Mouse (Mus musculus) lung, postnatal 4 days (tissue): ENCODE measurements around the gene C1s1.
A peak's percentile ranks its signal among the peaks of the same experiment; 100 is the strongest.
"Not testable (repeated sequence)": the region's sequence is repeated elsewhere in the genome, so short reads cannot be mapped to it uniquely, and the experiment has no call there.

Experiments
- DNase-seq, 2 experiments: peaks; one replicate each; pipeline ENCODE4 v3.0.0; 2021

Gene C1s1

DNA sequence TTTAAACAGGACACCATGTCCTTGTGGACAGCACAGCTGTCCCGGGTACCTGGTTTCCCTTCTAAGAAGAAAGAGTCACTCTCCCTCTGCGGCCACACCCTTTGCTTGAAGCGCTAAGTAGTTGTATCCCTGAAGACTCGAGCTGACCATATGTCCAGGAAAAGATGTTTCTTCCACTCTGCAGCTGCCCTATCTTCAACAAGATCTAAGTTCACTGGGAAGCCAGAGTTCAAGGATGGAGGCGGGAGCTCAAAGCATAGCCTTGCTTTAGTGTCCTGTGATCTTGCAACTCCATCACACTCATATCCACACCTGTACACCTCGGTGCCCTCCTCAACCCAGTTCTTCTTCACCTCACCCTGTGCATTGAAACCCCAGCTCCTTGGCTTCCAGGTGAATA, 30.2 kb downstream of the C1s1 start:
- no peak for DNase-seq

DNA sequence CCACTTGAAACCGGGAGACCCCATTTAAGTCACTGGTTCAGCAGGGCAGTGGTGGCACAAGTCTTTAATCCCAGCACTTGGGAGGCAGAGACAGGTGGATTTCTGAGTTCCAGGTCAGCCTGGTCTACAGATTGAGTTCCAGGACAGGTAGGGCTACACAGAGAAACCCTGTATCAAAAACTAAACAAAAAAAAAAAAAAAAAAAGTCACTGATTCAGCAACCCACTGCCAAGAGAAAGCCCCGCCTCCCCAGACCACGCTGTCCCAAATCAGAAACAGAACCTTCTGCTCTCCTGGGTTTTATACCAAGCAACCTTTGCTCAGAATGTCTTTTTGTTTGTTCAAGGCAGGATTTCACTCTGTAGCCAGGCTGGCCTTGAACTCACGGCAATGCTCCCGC, 33.0 kb downstream of the C1s1 start:
- not testable (repeated sequence) for DNase-seq

DNA sequence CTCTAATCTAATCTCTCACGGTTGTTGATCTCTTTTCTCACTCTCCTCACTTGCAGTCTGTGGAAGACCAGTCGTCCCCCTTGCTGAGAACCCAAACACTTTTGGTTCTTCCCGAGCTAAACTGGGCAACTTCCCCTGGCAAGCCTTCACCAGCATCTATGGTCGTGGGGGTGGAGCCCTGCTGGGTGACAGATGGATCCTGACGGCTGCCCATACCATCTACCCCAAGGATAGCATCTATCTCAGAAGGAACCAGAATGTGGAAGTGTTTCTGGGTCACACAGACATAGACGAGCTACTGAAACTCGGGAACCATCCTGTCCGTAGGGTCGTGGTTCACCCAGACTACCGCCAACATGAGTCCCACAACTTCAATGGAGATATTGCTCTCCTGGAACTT, 33.9 kb downstream of the C1s1 start:
- DNase-seq, result no peak

DNA sequence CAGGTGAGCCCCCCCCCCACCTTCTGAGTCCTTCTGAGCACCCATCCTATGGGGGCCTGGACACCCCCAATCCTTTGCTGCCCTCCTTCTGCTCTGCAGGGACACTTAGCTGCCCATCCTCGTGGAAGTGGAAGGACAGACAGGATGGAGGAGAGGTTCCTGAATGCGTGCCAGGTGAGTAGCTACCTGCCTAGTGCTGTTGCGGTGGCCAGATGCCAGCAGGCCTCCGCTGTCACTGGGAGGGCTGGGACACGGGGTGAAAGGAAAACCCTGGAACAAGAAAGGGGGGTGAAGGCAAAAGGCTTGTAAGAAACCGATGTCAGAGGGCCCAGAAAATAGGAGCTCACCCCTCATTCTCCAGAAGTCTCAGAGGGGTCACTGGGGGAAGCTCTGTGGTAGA, 35.2 kb downstream of the C1s1 start:
- no peak for DNase-seq

DNA sequence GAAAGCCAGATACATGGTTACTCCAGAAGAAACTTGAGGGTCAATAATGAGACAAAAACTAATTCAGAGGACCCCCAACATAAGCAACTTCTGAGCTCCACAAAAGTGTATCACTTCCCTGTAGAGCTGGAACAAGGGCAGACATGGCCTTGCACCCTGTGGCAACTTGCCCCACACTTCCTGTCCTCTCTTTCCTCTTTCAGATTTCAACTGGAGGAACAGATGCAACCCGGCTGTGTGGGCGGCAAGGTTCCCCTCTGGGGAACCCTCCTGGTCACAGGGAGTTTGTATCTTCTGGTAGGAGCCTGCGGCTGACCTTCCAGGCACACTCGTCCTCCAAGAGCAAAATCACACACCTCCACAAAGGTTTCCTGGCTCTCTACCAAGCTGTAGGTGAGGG, 37.1 kb downstream of the C1s1 start:
- peak; percentile 42 to 61 for DNase-seq

DNA sequence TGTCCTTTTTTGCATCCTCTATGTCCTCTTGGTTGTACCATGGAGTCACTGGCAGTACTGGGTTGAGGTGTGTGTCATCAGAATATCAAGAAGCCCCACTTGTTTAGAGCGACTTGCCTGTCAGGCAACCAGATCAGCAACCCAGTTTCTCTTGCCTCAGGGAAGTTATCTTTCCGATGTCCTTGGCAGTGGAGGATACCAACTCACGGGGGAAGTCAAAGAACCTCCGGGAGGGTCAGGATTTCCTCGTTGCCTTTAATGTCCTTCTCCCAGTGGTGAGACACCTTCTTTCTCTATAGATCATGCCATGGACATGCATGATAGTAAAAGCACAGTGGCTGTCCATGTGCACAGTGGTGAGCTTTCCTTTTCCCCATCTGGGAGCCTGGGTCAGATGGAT, 40.1 kb downstream of the C1s1 start:
- DNase-seq, result no peak

DNA sequence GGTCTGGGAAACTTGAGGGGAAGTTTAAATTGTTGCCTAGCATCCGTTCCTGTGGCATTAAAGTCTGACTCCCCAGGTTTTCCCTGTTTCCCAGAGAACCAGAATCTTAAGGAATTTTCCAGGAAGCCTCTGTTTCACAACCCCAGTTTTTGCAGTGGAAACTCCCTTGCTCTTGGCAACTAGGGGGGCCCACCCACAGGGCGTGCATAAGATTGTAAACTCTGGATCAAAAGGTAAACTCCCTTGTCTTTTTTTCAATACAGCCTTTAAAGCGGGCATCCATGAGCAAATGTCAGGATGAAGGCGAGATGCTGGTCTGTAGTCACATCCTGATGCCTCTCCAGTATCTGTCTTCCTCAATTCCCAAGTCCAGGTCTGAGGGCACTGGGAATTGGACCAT, 40.7 kb downstream of the C1s1 start:
- DNase-seq, result no peak

DNA sequence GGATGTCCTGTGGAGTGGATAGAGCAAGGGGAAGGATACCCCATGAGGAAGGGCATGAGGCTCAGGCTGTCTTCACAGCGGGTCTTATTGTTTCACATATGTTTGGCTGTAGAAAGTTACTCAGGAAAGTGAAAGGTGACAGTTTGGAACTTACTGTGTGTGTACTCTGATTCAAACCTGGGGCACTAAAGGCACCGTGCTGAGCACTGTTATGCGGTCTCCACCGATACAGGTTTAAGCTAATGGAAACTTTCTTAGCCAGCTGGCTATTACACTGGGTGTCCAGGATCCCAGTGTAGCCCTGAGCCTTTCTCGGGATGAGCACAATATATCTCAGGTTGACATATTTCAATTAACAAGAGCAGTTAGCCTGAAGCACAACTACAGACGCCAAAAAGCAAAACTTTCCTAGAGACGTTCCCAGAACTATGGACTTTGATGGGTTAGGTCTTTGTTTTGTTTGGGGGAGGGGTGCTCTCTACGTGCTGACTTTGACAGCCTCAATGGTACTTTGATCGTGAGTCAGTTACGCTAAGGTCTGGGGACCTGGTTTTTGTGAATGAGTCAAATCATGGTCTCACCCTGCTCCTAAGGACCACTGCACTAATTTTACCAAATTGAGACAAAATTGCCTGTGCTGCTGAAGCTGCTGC, 42.1 kb downstream of the C1s1 start:
- DNase-seq, result no peak

DNA sequence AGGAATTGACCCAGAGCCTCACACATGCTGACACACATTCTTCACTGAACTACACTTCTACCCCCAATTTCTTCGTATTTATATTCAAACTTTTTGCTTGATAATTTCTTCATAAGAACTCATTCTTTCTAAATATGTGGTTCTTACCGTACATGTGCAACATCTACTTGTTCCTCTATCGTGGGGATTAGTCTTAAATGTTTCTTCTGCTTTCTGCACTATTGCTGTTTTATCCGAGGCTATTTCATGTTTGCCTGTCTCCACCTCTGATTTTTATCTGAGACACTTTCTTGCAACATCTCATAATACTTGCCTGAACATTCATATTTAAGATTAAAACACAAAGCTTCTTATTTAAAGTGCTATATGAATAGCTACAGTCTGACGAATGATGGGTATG, 46.1 kb downstream of the C1s1 start:
- no peak for DNase-seq

DNA sequence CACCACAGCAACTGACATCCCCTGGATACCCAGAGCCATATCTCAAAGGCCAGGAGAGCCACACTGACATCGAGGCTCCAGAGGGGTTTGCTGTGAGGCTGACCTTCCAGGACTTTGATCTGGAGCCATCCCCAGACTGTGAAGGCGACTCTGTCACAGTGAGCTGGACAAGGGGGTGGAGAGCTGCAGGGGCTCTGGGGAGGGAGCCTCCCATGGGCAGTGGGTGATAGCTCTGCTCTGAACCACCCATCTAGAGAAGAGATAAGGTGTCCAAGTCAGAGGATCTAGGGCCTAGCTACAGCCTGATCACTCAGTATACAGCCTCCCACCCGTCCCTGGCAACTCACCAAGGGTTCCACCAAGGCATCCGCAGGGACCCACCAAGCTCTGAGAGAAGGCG, 48.3 kb downstream of the C1s1 start:
- DNase-seq, result no peak

DNA sequence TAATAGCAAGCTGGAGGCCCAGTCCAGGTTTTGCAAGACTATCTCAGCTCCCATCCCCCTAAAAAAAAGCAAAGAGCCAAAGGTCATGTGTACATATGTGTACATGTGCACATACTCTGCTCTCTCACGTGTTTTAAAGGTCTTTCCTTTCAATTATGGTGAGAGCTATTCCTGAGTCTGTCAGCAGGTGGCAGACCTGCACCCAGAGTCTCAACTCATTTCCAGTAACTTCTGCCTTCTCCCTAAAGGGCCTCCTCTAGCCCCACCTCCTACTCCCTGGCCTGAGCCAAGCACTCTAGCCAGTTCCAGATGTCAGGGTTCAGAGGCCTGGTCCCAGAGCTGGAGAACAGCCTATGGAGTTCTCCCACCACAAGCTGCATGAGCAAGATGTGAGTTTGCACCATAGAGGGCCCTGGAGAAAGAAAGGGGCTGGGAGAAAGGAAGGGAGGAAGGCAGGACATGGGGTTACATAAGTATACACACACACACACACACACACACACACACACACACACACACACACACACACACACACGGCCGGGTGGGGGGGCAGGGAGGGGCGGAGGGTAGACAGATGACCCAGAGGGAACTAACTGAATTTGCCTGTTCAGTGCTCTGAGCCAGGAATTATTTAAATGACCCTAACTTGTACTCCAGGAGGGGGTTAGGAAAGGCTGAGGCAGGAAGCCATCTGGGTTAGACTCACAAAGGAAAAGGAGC, 49.2 kb downstream of the C1s1 start, which contains the start of gene C1rl:
Gene C1rl (plus strand): TSS at position 272 of the 720 bp plus-strand sequence.
- peak; percentile 85 to 87 for DNase-seq

DNA sequence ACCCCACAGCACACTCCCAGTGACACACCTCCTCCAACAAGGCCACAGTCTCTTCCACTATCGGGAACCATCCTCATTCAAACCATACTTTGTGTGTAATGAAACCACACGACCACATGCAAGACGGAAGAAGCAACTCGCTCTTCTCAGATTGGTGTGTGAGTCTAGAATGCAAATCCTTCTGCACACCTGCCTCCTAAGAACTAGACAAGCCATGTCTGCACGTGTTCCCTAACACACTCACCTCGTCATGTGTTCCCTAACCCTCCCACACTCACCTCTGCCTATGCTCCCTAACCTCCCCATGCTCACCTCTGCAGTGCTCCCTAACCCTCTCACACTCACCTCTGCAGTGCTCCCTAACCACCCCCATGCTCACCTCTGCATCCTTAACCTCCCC, 50.7 kb downstream of the C1s1 start:
- no peak for DNase-seq

DNA sequence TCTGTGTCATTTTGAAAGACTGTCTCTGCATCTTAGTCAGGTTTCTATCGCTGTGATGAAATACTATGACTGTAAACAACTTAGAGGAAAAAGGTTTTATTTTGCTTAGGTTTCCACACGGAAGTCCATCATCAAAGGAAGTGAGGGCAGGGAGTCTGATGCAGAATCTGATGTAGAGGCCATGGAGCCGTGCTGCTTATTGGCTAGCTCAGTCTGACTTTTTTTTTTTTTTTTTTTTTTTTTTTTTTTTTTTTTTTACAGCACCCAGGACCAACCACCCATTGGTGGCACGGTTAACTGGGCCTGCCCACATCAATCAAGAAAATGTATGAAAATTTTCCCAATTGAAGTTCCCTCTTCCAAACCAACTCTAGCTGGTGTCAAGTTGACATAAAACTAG, 53.2 kb downstream of the C1s1 start:
- DNase-seq, result no peak

DNA sequence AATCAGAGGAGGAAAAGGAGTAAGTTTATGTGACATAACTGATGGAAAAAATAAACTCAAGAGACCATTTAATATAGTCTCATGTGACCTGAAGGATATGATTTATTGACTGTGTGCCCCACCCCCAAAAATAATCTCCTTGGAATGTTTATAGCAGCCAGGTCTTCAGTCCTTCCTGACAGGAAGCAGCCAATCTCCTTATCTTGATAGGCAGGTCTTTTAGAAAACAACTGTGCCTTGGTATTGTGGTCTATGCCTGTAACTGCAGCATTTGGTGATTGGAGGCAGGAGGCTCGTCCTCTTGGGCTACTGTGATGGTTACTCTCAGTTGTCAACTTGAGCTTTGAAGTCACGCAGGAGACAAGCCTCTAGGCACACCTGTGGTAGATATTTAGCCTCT, 54.6 kb downstream of the C1s1 start:
- DNase-seq, result peak in 1 of 2 experiments; percentile 1

DNA sequence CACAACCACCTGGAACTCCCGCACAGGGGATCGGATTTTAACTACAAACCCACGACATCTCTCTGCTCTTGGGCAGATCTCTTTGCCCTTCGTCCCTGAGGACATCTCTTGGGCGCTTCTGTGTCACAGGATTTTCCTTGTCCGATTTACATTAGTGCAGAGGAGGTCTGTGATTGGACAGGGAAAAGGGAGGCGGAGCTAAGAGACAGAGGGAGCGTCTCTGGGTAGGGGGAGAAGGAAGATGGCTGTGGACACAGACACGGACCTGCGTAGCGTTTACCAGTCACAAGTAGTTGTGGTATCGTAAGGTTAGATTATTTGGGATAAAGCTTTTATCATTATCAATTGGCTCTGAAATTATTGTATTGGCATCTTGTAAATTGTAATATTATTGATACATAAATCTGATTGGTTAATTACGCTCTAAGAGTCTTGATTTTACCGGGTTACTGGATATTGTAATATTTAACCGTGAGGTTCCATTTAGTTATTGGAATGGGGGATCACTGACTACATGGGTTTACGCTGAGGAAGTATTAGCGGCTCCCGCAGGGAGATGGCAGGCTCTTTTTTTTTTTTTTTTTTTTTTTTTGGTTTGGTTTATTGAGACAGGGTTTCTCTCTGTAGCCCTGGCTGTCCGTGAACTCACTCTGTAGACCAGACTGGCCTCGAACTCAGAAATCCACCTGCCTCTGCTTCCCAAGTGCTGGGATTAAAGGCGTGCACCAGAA, 56.6 kb downstream of the C1s1 start:
- peak in 1 of 2 experiments; percentile 2 for DNase-seq

DNA sequence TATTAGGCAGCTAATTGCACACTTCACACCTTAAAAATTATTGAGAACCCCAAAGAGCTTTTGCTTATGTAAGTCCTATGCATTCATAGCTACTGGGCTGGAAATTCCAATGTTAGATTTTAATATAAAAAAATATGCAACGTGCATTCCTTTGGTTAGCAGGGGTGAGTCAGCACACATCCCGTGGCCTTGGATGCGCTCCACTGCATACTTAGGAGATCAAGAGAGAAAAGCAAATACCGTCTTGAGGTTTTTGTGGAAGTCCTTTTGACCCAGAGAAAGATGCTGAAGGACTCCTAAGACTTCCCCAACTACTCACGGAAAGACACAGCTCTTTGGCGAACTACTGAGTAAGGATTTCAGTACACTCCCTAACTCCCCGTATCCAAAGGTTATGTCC, 57.3 kb downstream of the C1s1 start:
- DNase-seq, result no peak

DNA sequence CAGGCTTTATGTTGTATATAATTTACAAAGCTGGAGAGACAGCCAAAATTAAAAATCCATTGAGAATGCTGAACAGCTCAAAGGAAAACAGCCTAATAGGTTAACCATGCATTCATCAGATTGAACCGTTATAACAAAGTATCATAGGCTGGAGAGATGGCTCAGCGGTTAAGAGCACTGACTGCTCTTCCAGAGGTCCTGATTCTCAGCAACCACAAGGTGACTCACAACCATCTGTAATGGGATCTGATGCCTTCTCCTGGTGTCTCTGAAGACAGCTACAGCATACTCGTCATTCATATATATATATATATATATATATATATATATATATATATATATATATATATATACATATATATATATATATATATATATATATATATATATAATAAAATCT, 58.3 kb downstream of the C1s1 start:
- DNase-seq, result not testable (repeated sequence)

DNA sequence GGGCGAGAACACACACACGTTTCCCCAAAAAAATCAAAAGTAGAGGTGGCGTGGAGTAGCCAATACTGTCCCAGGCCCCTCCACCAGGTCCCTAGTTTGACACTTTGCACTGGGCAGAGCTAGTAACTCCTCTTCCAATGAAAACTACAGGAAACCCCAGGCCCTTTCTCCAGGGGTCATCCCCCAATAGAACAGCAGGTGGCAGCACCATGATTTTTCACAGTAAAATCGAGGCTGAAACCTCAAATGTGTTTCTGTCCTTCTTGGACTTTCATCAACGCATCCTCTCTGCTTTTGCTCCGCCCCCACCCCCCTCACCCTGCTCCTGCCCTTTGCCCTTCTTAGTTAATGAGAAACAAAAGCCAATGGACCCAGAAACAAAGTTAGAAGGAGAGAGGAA, 60.6 kb downstream of the C1s1 start:
- peak; percentile 49 to 70 for DNase-seq
